Comparison of ENCODE assay signal across 8 mouse cellular contexts in genomic region chrX:36760946-36761635, GRCm38 (mm10). TPM values are rescaled to one million over a fixed set of nuclear protein-coding genes. Genes with fewer than 3 reads are reported as not detected.
DNase-seq lines count a peak whose midpoint lies in the region; ATAC-seq and TF ChIP-seq lines count a peak whose summit lies in the region.

No protein-coding gene starts in this region.

- H3K27ac ChIP-seq in forebrain, embryonic 12.5 days = peak overlapping the region; percentile 91
- no peak overlapping the region; the same call in none of the 2 replicates for H3K27ac ChIP-seq in hindbrain, postnatal 0 days
- H3K27ac ChIP-seq in limb, embryonic 10.5 days = no peak overlapping the region

- peak; percentile 40; the same call in 1 of the 2 replicates for ATAC-seq in forebrain, embryonic 12.5 days (ENCODE audit: low FRiP score)
- peak; percentile 55; the same call in 1 of the 2 replicates for ATAC-seq in hindbrain, postnatal 0 days

- 41% methylated on average over 6 of the region's 6 CpGs for WGBS in forebrain, embryonic 12.5 days
- whole genome bisulfite sequencing in hindbrain, postnatal 0 days = 37% methylated on average over 6 of the region's 6 CpGs
- WGBS in limb, embryonic 10.5 days = 66% methylated on average over 6 of the region's 6 CpGs

- H3K36me3 ChIP-seq in forebrain, embryonic 12.5 days (replicated peaks) = no peaks in the 10 kb centered on the region
- H3K36me3 ChIP-seq in hindbrain, postnatal 0 days (ENCODE audit: insufficient read depth, low read length) = no peaks in the 10 kb centered on the region
- H3K36me3 ChIP-seq in limb, embryonic 10.5 days = no peaks in the 10 kb centered on the region

- no peak overlapping the region for H3K9ac ChIP-seq in forebrain, embryonic 12.5 days
- no peak overlapping the region for H3K9ac ChIP-seq in hindbrain, postnatal 0 days (replicated peaks; ENCODE audit: low read length)

- H3K27me3 ChIP-seq in forebrain, embryonic 12.5 days = no peaks in the 10 kb centered on the region
- H3K27me3 ChIP-seq in hindbrain, postnatal 0 days (ENCODE audit: insufficient read depth, low read length) = no peaks in the 10 kb centered on the region
- H3K27me3 ChIP-seq in limb, embryonic 10.5 days (ENCODE audit: low read depth, poor library complexity, severe bottlenecking) = no peaks in the 10 kb centered on the region

- no peaks in the 10 kb centered on the region for H3K9me3 ChIP-seq in forebrain, embryonic 12.5 days
- no peaks in the 10 kb centered on the region for H3K9me3 ChIP-seq in hindbrain, postnatal 0 days (ENCODE audit: low read length)
- H3K9me3 ChIP-seq in limb, embryonic 10.5 days (replicated peaks) = no peaks in the 10 kb centered on the region

- peak; percentile 33 for DNase-seq in ovary, postnatal 14 days (ENCODE audit: low spot score)
- DNase-seq in ovary, postnatal 36 days (ENCODE audit: low spot score) = no peak
- peak; percentile 61 for DNase-seq in c-Kit-positive CD71-positive TER-119-negative erythroid progenitor cells, embryonic 14.5 days (ENCODE audit: low read depth)
- peak; percentile 72 for DNase-seq in hindbrain, postnatal 0 days (ENCODE audit: low spot score)
- peak; percentile 43 for DNase-seq in limb, embryonic 10.5 days (ENCODE audit: low spot score)
- DNase-seq in naive thymus-derived CD4-positive, alpha-beta T cell, adult 2 months (ENCODE audit: low read depth) = peak; percentile 82
- peak; percentile 67 for DNase-seq in thymus, postnatal 14 days

- H3K4me1 ChIP-seq in forebrain, embryonic 12.5 days = peaks cover 22% of the 10 kb centered on the region
- no peaks in the 10 kb centered on the region for H3K4me1 ChIP-seq in hindbrain, postnatal 0 days (ENCODE audit: insufficient read depth, low read length)
- no peaks in the 10 kb centered on the region for H3K4me1 ChIP-seq in limb, embryonic 10.5 days

- no peak overlapping the region for H3K4me3 ChIP-seq in forebrain, embryonic 12.5 days (replicated peaks)
- no peak overlapping the region for H3K4me3 ChIP-seq in hindbrain, postnatal 0 days (ENCODE audit: low read length)
- H3K4me3 ChIP-seq in limb, embryonic 10.5 days = no peak overlapping the region

- peak overlapping the region; percentile 13 for H3K4me2 ChIP-seq in forebrain, embryonic 12.5 days
- no peak overlapping the region for H3K4me2 ChIP-seq in hindbrain, postnatal 0 days (ENCODE audit: low read depth, low read length)

- peak; percentile 73 for TF ChIP-seq CTCF in hindbrain, postnatal 0 days (IDR thresholded peaks at IDR 0.05; ENCODE audit: low read depth)

RNA-seq across cellular contexts. Expression of gene Slc25a43, which starts 17.6 kb away (rescaled TPM):
- 0.47 and 0.86 TPM in 2 replicates for polyA plus RNA-seq in forebrain, embryonic 12.5 days (2016; fragmentation: Nextera tagmentation; extraction: Ambion mirVana)
- total RNA-seq in hindbrain, postnatal 0 days (2014; rRNA removed) = 0.83 and 1.8 TPM in 2 replicates
- polyA plus RNA-seq in hindbrain, postnatal 0 days (2015; fragmentation: Nextera tagmentation; extraction: Ambion mirVana) = 0.86 and 0.90 TPM in 2 replicates
- 1.6 and 2.3 TPM in 2 replicates for polyA plus RNA-seq in limb, embryonic 10.5 days (2016; fragmentation: Nextera tagmentation; extraction: Ambion mirVana)

RNA-seq across cellular contexts. Expression of gene Slc25a5, which starts 34.4 kb away (rescaled TPM):
- 694 and 710 TPM in 2 replicates for polyA plus RNA-seq in forebrain, embryonic 12.5 days (2016; fragmentation: Nextera tagmentation; extraction: Ambion mirVana)
- 494 and 546 TPM in 2 replicates for total RNA-seq in hindbrain, postnatal 0 days (2014; rRNA removed)
- polyA plus RNA-seq in hindbrain, postnatal 0 days (2015; fragmentation: Nextera tagmentation; extraction: Ambion mirVana) = 693 and 697 TPM in 2 replicates
- 728 and 870 TPM in 2 replicates for polyA plus RNA-seq in limb, embryonic 10.5 days (2016; fragmentation: Nextera tagmentation; extraction: Ambion mirVana)
